Mouse (Mus musculus) cerebellum, adult 2 months (tissue): Measurements from ENCODE around the gene Prkag1. TPM values are rescaled to one million over a fixed set of nuclear protein-coding genes. Genes with fewer than 3 reads are reported as not detected.

Source experiments
- DNase-seq, 2 experiments: peaks; one replicate each; pipeline ENCODE4 v3.0.0; 2021
- H3K27ac ChIP-seq: fragments of 200-500 bp; 2 replicates; pipeline ENCODE4 v1.5.1; 2012; ENCODE audit warnings: low read length, control low read depth, inconsistent platforms; ENCODE audit not compliant: insufficient read depth
- H3K27me3 ChIP-seq: fragments of 200-500 bp; 2 replicates; pipeline ENCODE4 v1.6.1; 2012; ENCODE audit warnings: inconsistent platforms, mild to moderate bottlenecking, low read length, moderate library complexity; ENCODE audit not compliant: control insufficient read depth, insufficient read depth
- H3K4me1 ChIP-seq: fragments of 200-500 bp; 2 replicates; pipeline ENCODE4 v1.6.1; 2011; ENCODE audit warnings: low read length; ENCODE audit not compliant: control insufficient read depth, insufficient read depth
- H3K4me3 ChIP-seq: fragments of 200-500 bp; replicated peaks from 2 replicates; pipeline ENCODE3; 2011; ENCODE audit warnings: mild to moderate bottlenecking, low read depth, low read length, control low read depth; ENCODE audit not compliant: insufficient read depth
- CTCF ChIP-seq: fragments of 200-500 bp; IDR thresholded peaks from 2 replicates; pipeline ENCODE4 v1.5.1; 2011; ENCODE audit warnings: low read depth, mild to moderate bottlenecking, control low read depth, low read length, moderate library complexity, borderline replicate concordance; ENCODE audit not compliant: insufficient read depth
- POLR2A ChIP-seq: fragments of 200-500 bp; IDR thresholded peaks from 2 replicates; pipeline ENCODE4 v1.6.1; 2011; ENCODE audit warnings: low read length, control low read depth, borderline replicate concordance; ENCODE audit not compliant: insufficient read depth
- WGBS: fragments of 180-500 bp; shearing (Covaris S2); methylation state at CpG from one replicate; pipeline ENCODE4 v1.1.7; 2018; 5-methylcytosine and 5-hydroxymethylcytosine counted together
- polyA plus RNA-seq: library from polyadenylated mRNA; depleted of rRNA; stranded (reverse); fragments of >200 nt; gene quantifications from 2 replicates; pipeline ENCODE4 v1.2.3, GENCODE M21; 2012

Gene Prkag1
- polyA plus RNA-seq, 1 experiment, result 93.6 TPM

GRCm38 (mm10) chr15:98781166-98781565 lies 50.2 kb downstream of the Prkag1 start:
- DNase-seq, result no peak
- Histone ChIP-seq H3K4me1 (no peaks in the 10 kb centered on the region), H3K4me3 (no peak overlapping the region), H3K27ac (no peak overlapping the region), H3K27me3 (peaks cover 8% of the 10 kb centered on the region; the same call in 1 of the 2 replicates)
- no peak for TF ChIP-seq POLR2A
- no peak for TF ChIP-seq CTCF
- WGBS, result 50% methylated on average over 6 of the region's 6 CpGs

GRCm38 (mm10) chr15:98780573-98780972 lies 50.7 kb downstream of the Prkag1 start:
- no peaks in the 10 kb centered on the region for H3K4me1 ChIP-seq
- WGBS, result 20% methylated on average over 13 of the region's 13 CpGs
- TF ChIP-seq CTCF, result no peak
- no peak for TF ChIP-seq POLR2A
- DNase-seq, result no peak
- no peak overlapping the region for H3K27ac ChIP-seq
- peaks cover 8% of the 10 kb centered on the region; the same call in 1 of the 2 replicates for H3K27me3 ChIP-seq
- no peak overlapping the region for H3K4me3 ChIP-seq

- TF ChIP-seq POLR2A (no peak), CTCF (no peak)
Observed at GRCm38 (mm10) chr15:98780075-98780474, 51.2 kb downstream of the Prkag1 start.

GRCm38 (mm10) chr15:98778806-98779205 lies 52.5 kb downstream of the Prkag1 start:
- no peak for DNase-seq
- TF ChIP-seq POLR2A (no peak), CTCF (no peak)
- WGBS, result 13% methylated on average over 11 of the region's 11 CpGs
- Histone ChIP-seq H3K4me3 (no peak overlapping the region), H3K27me3 (peaks cover 9% of the 10 kb centered on the region; the same call in 1 of the 2 replicates), H3K27ac (no peak overlapping the region), H3K4me1 (no peaks in the 10 kb centered on the region)

More at GRCm38 (mm10) chr15:98780075-98780474, 51.2 kb downstream of the Prkag1 start:
- Histone ChIP-seq H3K4me3 (no peak overlapping the region), H3K4me1 (no peaks in the 10 kb centered on the region), H3K27me3 (peaks cover 8% of the 10 kb centered on the region; the same call in 1 of the 2 replicates), H3K27ac (no peak overlapping the region)
- DNase-seq, result no peak
- 17% methylated on average over 8 of the region's 8 CpGs for WGBS

- H3K4me3 ChIP-seq, result no peak overlapping the region
- H3K27me3 ChIP-seq, result peaks cover 9% of the 10 kb centered on the region; the same call in 1 of the 2 replicates
- DNase-seq, result no peak
- H3K27ac ChIP-seq, result no peak overlapping the region
- TF ChIP-seq POLR2A (no peak), CTCF (no peak)
- WGBS, result 3% methylated on average over 25 of the region's 25 CpGs
- no peaks in the 10 kb centered on the region for H3K4me1 ChIP-seq
Observed at GRCm38 (mm10) chr15:98778191-98778770, 53.0 kb downstream of the Prkag1 start.

GRCm38 (mm10) chr15:98777762-98778161 lies 53.6 kb downstream of the Prkag1 start, which contains the start of gene Wnt10b:
Wnt10b (minus strand) TSS chr15:98778150.
- TF ChIP-seq CTCF, result no peak
- no peak for TF ChIP-seq POLR2A
- DNase-seq, result no peak
- WGBS, result under 1% methylated on average over 31 of the region's 33 CpGs
- Histone ChIP-seq H3K4me1 (no peaks in the 10 kb centered on the region), H3K27ac (no peak within 1 kb of the TSS), H3K27me3 (peaks cover 9% of the 10 kb centered on the region; the same call in 1 of the 2 replicates), H3K4me3 (no peak within 1 kb of the TSS)

- H3K27me3 ChIP-seq, result peaks cover 9% of the 10 kb centered on the region; the same call in 1 of the 2 replicates
- 12% methylated on average over 19 of the region's 19 CpGs for WGBS
- no peak for DNase-seq
- no peaks in the 10 kb centered on the region for H3K4me1 ChIP-seq
- TF ChIP-seq CTCF (no peak), POLR2A (no peak)
- no peak overlapping the region for H3K27ac ChIP-seq
- H3K4me3 ChIP-seq, result no peak overlapping the region
Observed at GRCm38 (mm10) chr15:98777005-98777616, 54.2 kb downstream of the Prkag1 start.

GRCm38 (mm10) chr15:98776280-98777004 lies 54.9 kb downstream of the Prkag1 start:
- no peak overlapping the region for H3K4me3 ChIP-seq
- WGBS, result 4% methylated on average over 61 of the region's 62 CpGs
- peaks cover 9% of the 10 kb centered on the region; the same call in 1 of the 2 replicates for H3K27me3 ChIP-seq
- DNase-seq, result no peak
- no peaks in the 10 kb centered on the region for H3K4me1 ChIP-seq
- H3K27ac ChIP-seq, result no peak overlapping the region
- TF ChIP-seq POLR2A, result no peak
- no peak for TF ChIP-seq CTCF
